Mouse (Mus musculus): Measurements from ENCODE around the gene Fndc3b. TPM values are rescaled to one million over a fixed set of nuclear protein-coding genes. Genes with fewer than 3 reads are reported as not detected.

Fndc3b gene
- polyA plus RNA-seq, 1 experiment from 2014 or later: 29.0 TPM

- peaks cover 100% of the 10 kb centered on the region for H3K36me3 ChIP-seq (ENCODE audit: control insufficient read depth, insufficient read depth, low read length)
- no peak overlapping the region for H3K4me2 ChIP-seq (ENCODE audit: low read length)
- peaks cover 8 to 16% of the 10 kb centered on the region in 2 experiments for H3K4me1 ChIP-seq (ENCODE audit: control insufficient read depth in 2 of 2, insufficient read depth in 2 of 2, low read length in 2 of 2)
- no peak overlapping the region for H3K4me3 ChIP-seq (ENCODE audit: control insufficient read depth in 1 of 2, insufficient read depth in 1 of 2, low read depth in 1 of 2, low read length in 2 of 2)
- WGBS: 88% methylated on average over 9 of the region's 9 CpGs
- no peaks in the 10 kb centered on the region for H3K9me3 ChIP-seq (ENCODE audit: control insufficient read depth, low read length)
- H3K27ac ChIP-seq (replicated peaks in 1 of 2; ENCODE audit: control insufficient read depth in 1 of 2, insufficient read depth in 1 of 2, low read depth in 2 of 2, low read length in 2 of 2): no peak overlapping the region
- ATAC-seq (ENCODE audit: insufficient number of reproducible peaks, insufficient read depth, low FRiP score, low read depth): no peak
- H3K9ac ChIP-seq (ENCODE audit: low read length): no peak overlapping the region
- H3K27me3 ChIP-seq (ENCODE audit: control insufficient read depth, insufficient read depth, low read length): no peaks in the 10 kb centered on the region
Observed at GRCm38 (mm10) chr3:27458416-27458815, 252.7 kb downstream of the Fndc3b start.

DNA sequence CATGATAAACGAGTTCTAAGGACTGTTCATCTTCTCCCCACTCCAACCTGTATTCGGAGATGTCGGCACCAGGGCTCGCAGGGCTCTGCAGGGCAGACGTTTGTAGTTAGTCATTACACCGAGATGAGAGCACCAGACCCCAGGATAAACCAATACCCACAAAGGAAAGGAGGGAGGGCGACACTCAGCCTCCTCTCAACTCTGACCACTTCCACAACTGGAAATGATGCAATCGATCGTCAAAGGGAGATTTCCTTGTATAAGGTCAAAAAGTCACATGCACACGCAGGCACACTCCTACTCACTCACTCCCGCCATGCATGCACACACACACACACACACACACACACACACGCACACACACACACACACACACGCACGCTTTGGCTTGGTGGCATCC lies 254.6 kb downstream of the Fndc3b start:
- no peak overlapping the region for H3K27ac ChIP-seq (replicated peaks in 1 of 2; ENCODE audit: control insufficient read depth in 1 of 2, insufficient read depth in 1 of 2, low read depth in 2 of 2, low read length in 2 of 2)
- peaks cover 100% of the 10 kb centered on the region for H3K36me3 ChIP-seq (ENCODE audit: control insufficient read depth, insufficient read depth, low read length)
- H3K4me1 ChIP-seq (ENCODE audit: control insufficient read depth in 2 of 2, insufficient read depth in 2 of 2, low read length in 2 of 2): no peaks in the 10 kb centered on the region
- no peaks in the 10 kb centered on the region for H3K27me3 ChIP-seq (ENCODE audit: control insufficient read depth, insufficient read depth, low read length)
- ATAC-seq (ENCODE audit: insufficient number of reproducible peaks, insufficient read depth, low FRiP score, low read depth): no peak
- 82% methylated on average over 14 of the region's 14 CpGs for WGBS
- H3K4me3 ChIP-seq (ENCODE audit: control insufficient read depth in 1 of 2, insufficient read depth in 1 of 2, low read depth in 1 of 2, low read length in 2 of 2): no peak overlapping the region
- H3K9me3 ChIP-seq (ENCODE audit: control insufficient read depth, low read length): no peaks in the 10 kb centered on the region
- no peak overlapping the region for H3K4me2 ChIP-seq (ENCODE audit: low read length)
- no peak overlapping the region for H3K9ac ChIP-seq (ENCODE audit: low read length)

DNA sequence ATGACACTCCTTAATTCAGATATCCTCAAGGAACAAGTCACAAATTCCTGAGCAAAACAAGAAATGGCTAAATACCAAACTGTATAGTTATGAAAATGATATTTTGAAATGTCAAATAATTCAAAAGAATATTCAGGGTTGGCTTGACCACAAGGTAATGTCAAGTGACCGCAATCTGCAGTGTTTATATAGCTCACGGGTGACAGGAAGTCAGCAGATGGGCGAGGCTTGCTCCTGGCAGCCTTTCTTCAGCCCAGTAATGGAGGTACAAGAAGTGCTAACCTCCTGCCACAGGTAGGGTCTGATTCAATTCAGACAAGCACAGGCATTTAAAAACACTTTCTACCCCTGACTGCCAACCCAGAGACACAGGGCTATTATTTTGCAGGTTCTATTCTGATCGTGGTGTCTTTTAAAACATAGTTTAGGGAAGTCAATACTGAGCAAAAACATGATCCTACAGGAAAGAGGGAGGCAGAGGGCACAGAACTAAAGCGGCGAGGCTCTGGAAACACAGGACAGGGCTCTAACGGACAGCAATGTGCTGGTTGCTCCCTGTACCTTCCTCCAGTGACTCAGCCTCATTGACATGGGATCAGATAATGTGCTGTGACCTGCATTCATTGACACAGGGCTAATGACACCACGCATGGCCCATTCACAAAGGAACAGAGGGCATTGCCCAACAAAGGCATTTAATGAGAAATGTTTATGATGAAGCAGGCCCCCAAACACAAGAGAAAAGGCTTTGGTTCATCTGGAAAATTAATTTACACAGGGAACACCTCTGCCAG lies 256.5 kb downstream of the Fndc3b start:
- Histone ChIP-seq H3K4me3 (ENCODE audit: control insufficient read depth in 1 of 2, insufficient read depth in 1 of 2, low read depth in 1 of 2, low read length in 2 of 2) (no peak overlapping the region), H3K36me3 (ENCODE audit: control insufficient read depth, insufficient read depth, low read length) (peaks cover 100% of the 10 kb centered on the region), H3K9me3 (ENCODE audit: control insufficient read depth, low read length) (no peaks in the 10 kb centered on the region), H3K27me3 (ENCODE audit: control insufficient read depth, insufficient read depth, low read length) (no peaks in the 10 kb centered on the region), H3K27ac (replicated peaks in 1 of 2; ENCODE audit: control insufficient read depth in 1 of 2, insufficient read depth in 1 of 2, low read depth in 2 of 2, low read length in 2 of 2) (no peak overlapping the region), H3K4me2 (ENCODE audit: low read length) (no peak overlapping the region), H3K9ac (ENCODE audit: low read length) (no peak overlapping the region), H3K4me1 (ENCODE audit: control insufficient read depth in 2 of 2, insufficient read depth in 2 of 2, low read length in 2 of 2) (no peaks in the 10 kb centered on the region)
- no peak for ATAC-seq (ENCODE audit: insufficient number of reproducible peaks, insufficient read depth, low FRiP score, low read depth)
- WGBS: 82% methylated on average over 8 of the region's 8 CpGs

DNA sequence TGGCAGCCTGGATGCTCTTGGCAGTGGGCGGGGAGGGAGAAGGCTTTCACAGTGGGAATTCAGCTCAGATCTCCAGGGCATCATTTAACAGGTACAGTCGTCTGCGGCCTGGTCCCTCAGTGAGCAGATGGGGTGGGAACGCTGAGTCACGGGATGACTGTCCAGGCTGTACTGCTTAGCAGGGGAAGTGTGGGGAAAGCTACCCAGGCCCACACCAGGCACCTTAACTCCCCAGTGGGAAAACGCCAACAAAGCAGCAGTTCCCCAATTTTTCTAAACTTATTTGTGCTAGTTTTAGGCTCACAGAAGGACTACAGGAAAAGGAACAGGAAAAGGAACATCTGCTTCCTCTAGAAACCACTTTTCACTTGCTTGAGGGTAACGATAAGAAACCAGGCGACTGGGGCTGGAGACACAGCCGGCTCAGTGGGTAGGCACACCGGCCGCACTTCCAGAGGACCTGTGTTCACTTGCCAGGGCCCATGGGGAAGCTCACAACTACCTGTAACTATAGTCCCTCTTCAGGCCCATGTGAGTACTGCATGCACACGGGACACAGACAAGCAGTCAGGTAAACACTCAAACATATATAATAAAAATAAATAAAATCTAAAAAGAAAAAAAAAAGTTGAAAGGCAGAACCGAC lies 257.5 kb downstream of the Fndc3b start:
- WGBS: 76% methylated on average over 13 of the region's 13 CpGs
- no peaks in the 10 kb centered on the region for H3K4me1 ChIP-seq (ENCODE audit: control insufficient read depth in 2 of 2, insufficient read depth in 2 of 2, low read length in 2 of 2)
- H3K36me3 ChIP-seq (ENCODE audit: control insufficient read depth, insufficient read depth, low read length): peaks cover 100% of the 10 kb centered on the region
- ATAC-seq (ENCODE audit: insufficient number of reproducible peaks, insufficient read depth, low FRiP score, low read depth): no peak
- no peaks in the 10 kb centered on the region for H3K9me3 ChIP-seq (ENCODE audit: control insufficient read depth, low read length)
- H3K27ac ChIP-seq (replicated peaks in 1 of 2; ENCODE audit: control insufficient read depth in 1 of 2, insufficient read depth in 1 of 2, low read depth in 2 of 2, low read length in 2 of 2): no peak overlapping the region
- no peaks in the 10 kb centered on the region for H3K27me3 ChIP-seq (ENCODE audit: control insufficient read depth, insufficient read depth, low read length)
- no peak overlapping the region for H3K9ac ChIP-seq (ENCODE audit: low read length)
- no peak overlapping the region for H3K4me3 ChIP-seq (ENCODE audit: control insufficient read depth in 1 of 2, insufficient read depth in 1 of 2, low read depth in 1 of 2, low read length in 2 of 2)
- no peak overlapping the region for H3K4me2 ChIP-seq (ENCODE audit: low read length)

DNA sequence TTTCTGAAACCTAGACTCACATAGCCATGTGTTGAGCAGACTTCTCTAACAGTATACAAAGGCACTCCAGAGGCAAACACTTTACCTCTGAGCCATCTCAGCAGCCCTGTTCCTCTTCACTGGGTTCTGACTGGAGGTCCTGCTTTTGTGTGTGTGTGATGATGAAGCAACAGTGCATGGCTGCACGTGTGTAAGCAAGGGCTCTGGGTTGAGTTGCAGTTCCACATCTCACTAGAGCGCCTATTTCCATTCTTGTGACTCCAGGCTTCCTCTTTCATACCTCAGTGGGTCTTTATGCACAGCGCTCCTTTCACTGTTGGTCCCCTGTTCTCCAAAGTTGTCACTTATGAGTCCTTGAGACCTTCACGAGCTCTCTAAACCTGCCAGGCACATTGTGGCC lies 261.7 kb downstream of the Fndc3b start:
- Histone ChIP-seq H3K4me3 (ENCODE audit: control insufficient read depth in 1 of 2, insufficient read depth in 1 of 2, low read depth in 1 of 2, low read length in 2 of 2) (no peak overlapping the region), H3K4me2 (ENCODE audit: low read length) (no peak overlapping the region), H3K36me3 (ENCODE audit: control insufficient read depth, insufficient read depth, low read length) (peaks cover 96% of the 10 kb centered on the region), H3K9ac (ENCODE audit: low read length) (no peak overlapping the region), H3K9me3 (ENCODE audit: control insufficient read depth, low read length) (no peaks in the 10 kb centered on the region), H3K4me1 (ENCODE audit: control insufficient read depth in 2 of 2, insufficient read depth in 2 of 2, low read length in 2 of 2) (no peaks in the 10 kb centered on the region; a peak in 1 of 4 replicates), H3K27me3 (ENCODE audit: control insufficient read depth, insufficient read depth, low read length) (no peaks in the 10 kb centered on the region), H3K27ac (replicated peaks in 1 of 2; ENCODE audit: control insufficient read depth in 1 of 2, insufficient read depth in 1 of 2, low read depth in 2 of 2, low read length in 2 of 2) (no peak overlapping the region)
- no peak for ATAC-seq (ENCODE audit: insufficient number of reproducible peaks, insufficient read depth, low FRiP score, low read depth)
- 94% methylated on average over 4 of the region's 4 CpGs for whole genome bisulfite sequencing

DNA sequence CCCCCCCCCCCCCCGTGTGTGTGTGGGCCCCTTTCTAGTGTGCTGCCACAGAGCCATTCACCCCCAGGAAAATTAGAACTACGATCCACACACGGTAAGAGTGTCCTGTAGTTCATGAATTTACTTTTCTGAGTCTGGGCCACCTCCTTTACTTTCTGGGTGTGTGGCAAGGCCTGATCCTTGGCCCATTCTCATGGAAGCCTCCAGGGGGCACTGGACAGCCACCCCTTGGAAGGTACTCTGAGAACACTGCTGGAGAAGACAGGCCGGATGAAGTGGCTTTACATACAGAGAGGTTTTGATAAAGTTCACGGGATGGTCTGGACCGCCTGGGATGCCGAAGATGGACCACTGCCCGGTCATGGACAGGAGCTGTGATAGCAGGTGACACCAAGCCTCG lies 262.7 kb downstream of the Fndc3b start:
- 79% methylated on average over 9 of the region's 9 CpGs for WGBS
- H3K9me3 ChIP-seq (ENCODE audit: control insufficient read depth, low read length): no peaks in the 10 kb centered on the region
- H3K4me2 ChIP-seq (ENCODE audit: low read length): no peak overlapping the region
- H3K9ac ChIP-seq (ENCODE audit: low read length): no peak overlapping the region
- no peaks in the 10 kb centered on the region for H3K27me3 ChIP-seq (ENCODE audit: control insufficient read depth, insufficient read depth, low read length)
- no peak overlapping the region for H3K4me3 ChIP-seq (ENCODE audit: control insufficient read depth in 1 of 2, insufficient read depth in 1 of 2, low read depth in 1 of 2, low read length in 2 of 2)
- ATAC-seq (ENCODE audit: insufficient number of reproducible peaks, insufficient read depth, low FRiP score, low read depth): no peak
- H3K36me3 ChIP-seq (ENCODE audit: control insufficient read depth, insufficient read depth, low read length): peaks cover 85% of the 10 kb centered on the region
- H3K4me1 ChIP-seq (ENCODE audit: control insufficient read depth in 2 of 2, insufficient read depth in 2 of 2, low read length in 2 of 2): no peaks in the 10 kb centered on the region; a peak in 1 of 4 replicates
- no peak overlapping the region for H3K27ac ChIP-seq (replicated peaks in 1 of 2; ENCODE audit: control insufficient read depth in 1 of 2, insufficient read depth in 1 of 2, low read depth in 2 of 2, low read length in 2 of 2)

GRCm38 (mm10) chr3:27439704-27440103 lies 271.4 kb downstream of the Fndc3b start:
- Histone ChIP-seq H3K36me3 (ENCODE audit: control insufficient read depth, insufficient read depth, low read length) (peaks cover 64% of the 10 kb centered on the region), H3K4me2 (ENCODE audit: low read length) (no peak overlapping the region), H3K4me1 (ENCODE audit: control insufficient read depth in 2 of 2, insufficient read depth in 2 of 2, low read length in 2 of 2) (peaks cover 2 to 8% of the 10 kb centered on the region in 2 experiments; a peak in 1 of 4 replicates), H3K27ac (replicated peaks in 1 of 2; ENCODE audit: control insufficient read depth in 1 of 2, insufficient read depth in 1 of 2, low read depth in 2 of 2, low read length in 2 of 2) (no peak overlapping the region), H3K9me3 (ENCODE audit: control insufficient read depth, low read length) (no peaks in the 10 kb centered on the region), H3K9ac (ENCODE audit: low read length) (no peak overlapping the region), H3K4me3 (ENCODE audit: control insufficient read depth in 1 of 2, insufficient read depth in 1 of 2, low read depth in 1 of 2, low read length in 2 of 2) (no peak overlapping the region), H3K27me3 (ENCODE audit: control insufficient read depth, insufficient read depth, low read length) (no peaks in the 10 kb centered on the region)
- WGBS: 74% methylated on average over 16 of the region's 16 CpGs
- ATAC-seq (ENCODE audit: insufficient number of reproducible peaks, insufficient read depth, low FRiP score, low read depth): no peak
